Mouse (Mus musculus) thymus, adult 2 months (tissue): ENCODE measurements around the gene Stox1.

ENCODE experiments used
- CTCF ChIP-seq: fragments of 200-500 bp; IDR thresholded peaks from 2 replicates; pipeline ENCODE4 v1.5.1; 2012; ENCODE audit warnings: mild to moderate bottlenecking, control low read depth, low read length, moderate library complexity, borderline replicate concordance; ENCODE audit not compliant: control insufficient read depth, poor library complexity, insufficient read depth; ENCODE audit errors: extremely low read depth
- POLR2A ChIP-seq: fragments of 200-500 bp; IDR thresholded peaks from 2 replicates; pipeline ENCODE4 v1.6.1; 2012; ENCODE audit warnings: mild to moderate bottlenecking, low read length, control low read depth, moderate library complexity; ENCODE audit not compliant: control insufficient read depth, poor library complexity, insufficient read depth; ENCODE audit errors: extremely low read depth

GRCm38 (mm10) chr10:62692244-62692643 is 33.7 kb downstream of the Stox1 start:
- TF ChIP-seq CTCF (no peak), POLR2A (no peak)
